Mouse (Mus musculus): ENCODE measurements around the gene Lrrc49.

Gene Lrrc49

DNA sequence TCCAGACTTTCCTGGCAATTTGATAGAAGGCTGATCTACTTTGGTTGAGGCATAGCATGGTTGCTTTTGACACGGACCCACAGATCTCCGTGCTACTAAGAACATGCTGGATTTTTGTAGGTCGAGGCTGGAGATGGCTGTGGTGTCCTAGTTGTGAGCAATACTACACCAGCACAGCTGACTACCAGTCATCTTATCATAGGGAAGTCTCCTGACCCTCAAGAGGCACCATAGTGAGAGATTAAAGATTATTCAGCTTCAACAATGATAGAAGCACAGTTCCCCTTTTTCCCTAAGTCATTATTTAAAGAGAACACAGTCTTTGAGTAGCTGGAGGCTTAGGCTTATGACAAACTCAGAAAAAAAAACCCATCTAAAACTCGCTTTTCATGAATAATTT, 87.7 kb downstream of the Lrrc49 start:
- in situ Hi-C loops (cut with MboI, MseI), result loop anchor here (10.0 kb wide), 1 partner anchor 1865 kb away; no protein-coding TSS in a partner anchor

DNA sequence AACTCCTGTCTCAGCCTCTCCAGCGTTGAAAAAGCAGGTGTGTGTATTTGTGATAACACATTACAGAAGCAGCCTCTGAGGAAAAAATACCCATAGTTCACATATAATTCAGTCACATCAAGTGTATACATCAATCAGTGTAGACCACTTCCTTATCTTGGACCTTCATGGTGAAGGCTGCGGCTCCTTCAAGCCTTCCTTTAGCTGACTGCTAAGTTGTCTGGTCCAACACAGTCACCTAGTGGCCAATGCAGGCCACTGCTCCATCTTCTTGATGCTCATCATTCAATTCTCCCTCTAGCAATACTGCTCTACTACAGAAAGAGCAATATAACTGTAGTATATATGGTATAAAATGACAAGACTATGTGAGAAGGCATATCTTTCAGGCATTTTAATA, 88.5 kb downstream of the Lrrc49 start:
- in situ Hi-C loops (cut with MboI, MseI), result no loop called here

DNA sequence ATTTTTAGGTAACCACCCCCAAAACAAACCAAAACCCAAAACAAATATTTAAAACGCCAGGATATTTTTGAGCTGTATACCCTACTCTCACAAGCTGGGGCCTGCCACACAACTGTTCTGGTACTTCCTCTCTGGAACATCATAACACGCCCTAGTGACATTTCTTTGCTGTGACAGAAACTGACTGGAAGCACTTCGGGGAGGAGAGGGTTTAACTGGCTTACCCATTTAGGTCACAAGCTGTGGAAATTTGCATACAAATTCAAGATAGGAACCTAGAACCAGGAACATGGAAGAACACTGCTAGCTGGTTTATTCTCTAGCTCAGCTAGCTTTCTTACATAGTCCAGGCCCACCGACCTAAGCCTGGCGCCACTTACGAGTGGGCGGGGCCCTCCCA, 92.6 kb downstream of the Lrrc49 start:
- in situ Hi-C loops (cut with MboI, MseI), result no loop called here

DNA sequence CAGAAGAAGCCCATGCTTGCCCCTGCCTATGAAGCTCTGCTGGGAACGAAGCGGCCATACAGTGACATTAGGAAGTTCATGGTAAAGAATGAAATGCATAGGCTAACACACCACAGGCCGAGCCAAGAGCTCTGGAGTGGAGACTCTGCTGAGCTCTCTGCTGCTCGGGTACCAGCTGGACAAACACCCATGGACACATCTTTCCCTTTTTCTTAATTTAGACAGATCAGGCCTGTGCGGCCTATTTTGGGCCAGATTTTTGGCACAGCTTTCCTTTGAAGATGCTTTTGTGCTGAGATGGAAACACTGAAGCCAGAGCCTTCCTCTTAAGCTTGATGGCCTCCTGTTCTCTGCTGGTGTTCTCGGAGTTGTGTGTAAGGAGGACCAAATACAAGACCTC, 95.0 kb downstream of the Lrrc49 start:
- in situ Hi-C loops (cut with MboI, MseI), result no loop called here

DNA sequence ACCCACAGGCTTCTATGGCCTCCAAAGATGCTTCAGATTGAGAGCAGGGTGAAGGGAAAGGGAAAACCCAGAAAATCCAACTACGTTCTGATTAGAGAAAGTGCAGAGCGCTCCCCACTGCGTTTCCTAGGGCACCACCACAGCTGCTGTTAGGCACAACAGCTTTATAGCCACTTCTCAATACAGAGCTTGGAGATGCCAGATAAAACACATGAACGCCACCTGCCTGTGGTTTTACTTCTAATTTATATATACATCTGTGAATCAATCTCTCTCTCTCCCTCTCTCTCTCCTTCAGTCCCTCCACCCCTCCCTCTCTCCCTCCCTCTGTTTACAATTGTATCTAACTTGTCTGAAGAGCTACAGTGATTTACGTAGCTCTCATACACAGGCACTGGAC, 95.6 kb downstream of the Lrrc49 start:
- in situ Hi-C loops (cut with MboI, MseI), result no loop called here

DNA sequence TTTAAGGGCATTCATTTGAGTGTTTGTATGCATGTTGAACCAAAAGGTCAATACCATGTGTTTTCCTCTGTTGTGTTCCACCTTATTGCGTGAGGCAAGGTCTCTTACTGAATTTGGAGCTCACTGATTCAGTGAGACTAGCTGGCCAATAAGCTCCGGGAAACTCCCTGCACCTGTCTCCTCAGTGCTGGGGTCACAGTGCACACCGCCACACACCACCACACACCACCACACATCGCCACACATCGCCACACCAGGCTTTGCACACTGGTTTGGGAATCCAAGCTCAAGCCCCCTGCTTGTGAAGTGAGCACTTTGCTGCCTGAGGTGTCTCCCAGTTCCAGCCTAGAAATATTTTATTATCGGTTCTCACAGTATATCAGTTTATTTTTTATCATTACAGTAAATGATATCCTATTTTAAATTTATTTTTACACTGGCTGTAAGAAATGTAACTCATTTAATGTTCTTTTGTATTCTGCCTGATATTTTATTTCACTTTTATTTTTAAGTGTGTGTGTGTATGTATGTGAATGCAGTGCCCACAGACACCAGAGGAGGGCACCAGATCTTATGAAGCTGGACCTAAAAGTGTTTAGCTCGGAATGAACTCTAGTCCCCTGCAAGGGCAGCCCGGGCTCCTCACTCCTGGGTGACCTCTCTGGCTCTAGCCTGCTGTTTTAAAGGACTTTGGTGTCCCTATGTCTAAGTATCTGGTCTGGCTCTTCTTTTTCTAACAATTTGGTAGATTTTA, 96.9 kb downstream of the Lrrc49 start:
- in situ Hi-C loops (cut with MboI, MseI), result no loop called here

DNA sequence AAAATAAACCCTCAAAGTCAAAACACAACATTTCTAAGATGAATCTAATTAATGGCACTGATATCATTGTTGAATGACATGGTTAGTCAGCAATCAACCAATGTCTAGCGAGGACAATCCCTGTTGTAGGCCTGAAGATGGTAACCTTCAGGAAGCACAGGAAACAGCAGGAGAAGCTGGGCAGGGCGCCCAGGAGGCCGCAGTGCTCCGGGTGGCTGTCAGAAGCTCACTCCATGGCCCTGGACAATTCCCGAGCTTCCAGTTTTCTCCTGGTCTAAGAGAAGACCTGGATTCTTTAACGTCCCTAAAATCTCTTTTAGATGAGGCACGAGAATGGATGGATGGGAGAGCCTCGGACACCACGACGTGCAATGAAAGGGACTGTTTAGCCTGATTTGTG, 99.0 kb downstream of the Lrrc49 start:
- in situ Hi-C loops (cut with MboI, MseI), result loop anchor here (10.0 kb wide), 1 partner anchor 204 kb away; no protein-coding TSS in a partner anchor

DNA sequence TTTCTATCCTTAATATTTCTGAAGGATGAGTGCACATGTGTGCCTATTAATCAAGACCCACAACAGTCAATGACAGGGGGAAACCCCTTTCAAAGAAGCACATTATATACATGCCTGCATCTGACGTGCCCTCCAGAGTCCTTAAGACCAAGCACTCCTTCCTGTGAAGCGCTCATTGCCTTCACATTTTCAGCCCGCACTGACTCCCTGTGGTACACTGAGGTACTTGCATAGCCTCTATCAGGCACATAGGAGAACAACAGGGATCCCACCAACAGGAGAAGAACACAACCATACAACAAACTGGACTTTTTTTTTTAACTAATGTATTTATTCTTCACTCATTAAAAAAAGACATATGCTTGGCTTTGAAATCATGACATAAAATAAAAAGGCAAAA, 101.0 kb downstream of the Lrrc49 start:
- in situ Hi-C loops (cut with MboI, MseI), result loop anchor here (10.0 kb wide), 1 partner anchor 202 kb away; no protein-coding TSS in a partner anchor

DNA sequence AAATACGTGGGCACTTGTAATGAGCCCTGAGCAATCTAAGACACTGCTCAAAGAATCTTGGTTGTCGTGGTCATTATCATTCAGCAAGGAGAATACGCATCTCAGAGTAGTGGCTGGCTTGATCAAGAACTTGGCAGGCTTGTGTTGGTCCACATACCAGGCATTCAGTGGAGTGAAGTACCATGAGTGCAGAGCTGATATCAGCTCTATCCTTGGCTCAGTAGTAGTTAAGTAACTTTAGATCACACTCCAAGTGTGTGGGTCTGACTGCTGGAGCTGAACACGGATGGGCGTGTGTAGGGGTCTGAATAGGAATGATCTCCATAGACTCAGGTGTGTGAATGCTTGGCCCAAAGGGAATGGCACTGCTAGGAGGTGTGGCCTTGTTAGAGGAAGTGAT, 102.8 kb downstream of the Lrrc49 start:
- in situ Hi-C loops (cut with MboI, MseI), result loop anchor here (10.0 kb wide), 1 partner anchor 200 kb away; no protein-coding TSS in a partner anchor

DNA sequence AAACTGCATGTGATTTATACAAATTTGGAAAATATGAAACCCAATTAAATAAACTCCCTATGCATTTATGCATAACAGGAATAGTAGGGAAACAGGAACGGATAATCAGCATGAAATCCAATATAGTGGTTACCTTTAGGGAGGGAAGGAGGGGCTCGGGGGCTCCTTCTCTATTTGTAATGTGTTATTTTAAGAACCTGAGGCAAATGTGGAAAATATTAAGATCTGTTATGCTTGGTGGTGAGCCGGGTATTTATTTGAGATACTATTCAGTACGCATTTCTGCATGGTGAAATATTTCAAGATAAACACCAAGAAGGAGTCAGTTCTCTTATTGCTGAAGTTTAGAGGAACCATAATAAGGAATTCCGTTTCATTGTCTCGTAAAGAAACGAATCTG, 105.4 kb downstream of the Lrrc49 start:
- in situ Hi-C loops (cut with MboI, MseI), result loop anchor here (10.0 kb wide), 1 partner anchor 198 kb away; no protein-coding TSS in a partner anchor

DNA sequence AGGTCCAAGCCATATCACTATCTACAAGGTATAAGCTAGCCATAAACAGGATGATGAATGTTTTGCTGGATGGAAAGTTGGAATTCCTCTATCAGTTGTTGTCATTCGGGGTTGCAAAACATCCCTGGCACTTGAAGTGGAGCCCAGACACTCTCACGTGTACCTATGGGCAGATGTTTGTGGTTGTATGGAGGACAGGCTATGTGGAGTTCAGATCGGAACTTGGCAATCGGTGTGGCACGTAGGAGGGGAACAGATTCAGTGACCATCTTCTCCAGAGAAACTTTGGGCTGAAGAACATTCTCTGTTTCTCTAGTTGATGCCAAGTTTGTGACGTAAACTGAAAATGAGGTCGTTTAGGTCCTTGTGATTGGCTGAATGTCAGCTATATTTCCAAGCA, 114.9 kb downstream of the Lrrc49 start:
- in situ Hi-C loops (cut with MboI, MseI), result no loop called here

DNA sequence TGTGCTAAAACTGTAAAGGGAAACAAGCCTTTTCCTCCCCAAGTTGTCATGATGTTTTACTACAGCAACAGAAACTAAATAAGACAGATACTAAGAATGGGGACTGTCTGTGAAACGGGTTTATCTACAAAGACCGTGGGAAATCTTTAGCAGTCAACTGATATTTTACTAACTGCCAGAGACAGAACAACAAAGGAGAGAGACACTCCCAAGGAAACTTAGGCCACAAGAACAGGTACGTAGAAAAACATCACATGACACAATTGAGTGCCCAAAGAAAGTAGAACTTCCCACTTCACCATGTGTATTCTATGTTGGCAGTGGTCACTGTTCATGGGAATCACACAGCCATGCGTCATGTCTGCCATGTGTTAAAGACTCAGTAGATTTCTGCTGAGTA, 116.2 kb downstream of the Lrrc49 start:
- in situ Hi-C loops (cut with MboI, MseI), result no loop called here

DNA sequence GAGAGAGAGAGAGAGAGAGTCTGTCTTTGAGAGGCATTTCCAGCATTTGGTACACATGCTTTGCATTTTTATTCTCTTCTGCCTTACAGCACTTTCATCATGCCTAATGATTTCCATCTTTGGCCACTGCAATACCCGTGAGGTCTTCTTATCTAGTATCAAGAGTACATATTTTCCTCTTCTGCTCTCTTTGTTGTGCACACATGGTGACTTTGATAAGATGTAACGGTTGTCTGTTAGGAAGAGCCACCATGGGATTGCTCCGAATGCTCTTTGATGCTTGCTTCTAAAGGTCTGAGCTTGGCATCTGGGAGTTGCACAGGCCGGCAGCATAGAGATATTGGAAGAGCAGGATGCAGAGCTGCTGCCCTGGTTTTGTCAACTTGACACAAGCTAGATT, 116.9 kb downstream of the Lrrc49 start:
- in situ Hi-C loops (cut with MboI, MseI), result no loop called here

DNA sequence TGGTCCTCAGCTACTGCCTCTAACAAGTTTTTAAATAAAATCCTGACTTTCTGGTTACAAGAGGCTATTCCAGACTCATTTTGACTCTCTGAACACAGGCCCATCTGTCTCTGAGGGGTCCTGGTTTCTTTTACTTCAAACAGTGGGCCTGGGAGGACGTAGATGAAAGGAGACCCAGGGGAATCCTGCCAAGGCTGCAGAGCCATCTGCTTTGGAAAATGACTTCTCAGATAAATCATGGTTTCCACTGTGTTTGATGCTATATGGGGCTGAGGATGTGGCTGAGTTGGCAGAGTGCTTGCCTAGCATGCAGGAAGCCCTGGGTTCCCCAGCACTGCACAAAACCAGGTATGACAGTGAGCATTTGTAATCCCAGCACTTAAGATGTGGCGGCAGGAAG, 118.6 kb downstream of the Lrrc49 start:
- in situ Hi-C loops (cut with MboI, MseI), result loop anchor here (10.0 kb wide), 1 partner anchor 975 kb away; no protein-coding TSS in a partner anchor

DNA sequence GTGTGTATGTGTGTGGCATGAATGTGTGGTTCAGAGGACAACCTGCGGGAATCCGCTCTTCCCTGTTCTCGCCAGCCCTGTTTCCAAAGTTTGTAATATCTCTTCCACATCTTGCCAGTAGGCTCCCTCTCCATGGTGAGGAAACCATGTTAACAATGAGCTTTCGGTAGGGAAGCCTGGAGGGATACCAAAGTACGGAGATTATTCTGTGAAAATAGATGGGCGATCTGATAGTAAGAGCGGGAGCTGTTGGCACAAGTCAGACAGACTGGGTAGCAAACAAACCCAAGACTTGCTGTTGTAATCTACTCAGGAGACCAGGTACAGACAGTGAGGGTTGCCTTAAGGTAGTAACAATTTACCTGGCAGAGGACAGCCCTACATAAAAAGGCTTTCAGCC, 124.1 kb downstream of the Lrrc49 start:
- in situ Hi-C loops (cut with MboI, MseI), result loop anchor here (10.0 kb wide), 1 partner anchor 969 kb away; no protein-coding TSS in a partner anchor

DNA sequence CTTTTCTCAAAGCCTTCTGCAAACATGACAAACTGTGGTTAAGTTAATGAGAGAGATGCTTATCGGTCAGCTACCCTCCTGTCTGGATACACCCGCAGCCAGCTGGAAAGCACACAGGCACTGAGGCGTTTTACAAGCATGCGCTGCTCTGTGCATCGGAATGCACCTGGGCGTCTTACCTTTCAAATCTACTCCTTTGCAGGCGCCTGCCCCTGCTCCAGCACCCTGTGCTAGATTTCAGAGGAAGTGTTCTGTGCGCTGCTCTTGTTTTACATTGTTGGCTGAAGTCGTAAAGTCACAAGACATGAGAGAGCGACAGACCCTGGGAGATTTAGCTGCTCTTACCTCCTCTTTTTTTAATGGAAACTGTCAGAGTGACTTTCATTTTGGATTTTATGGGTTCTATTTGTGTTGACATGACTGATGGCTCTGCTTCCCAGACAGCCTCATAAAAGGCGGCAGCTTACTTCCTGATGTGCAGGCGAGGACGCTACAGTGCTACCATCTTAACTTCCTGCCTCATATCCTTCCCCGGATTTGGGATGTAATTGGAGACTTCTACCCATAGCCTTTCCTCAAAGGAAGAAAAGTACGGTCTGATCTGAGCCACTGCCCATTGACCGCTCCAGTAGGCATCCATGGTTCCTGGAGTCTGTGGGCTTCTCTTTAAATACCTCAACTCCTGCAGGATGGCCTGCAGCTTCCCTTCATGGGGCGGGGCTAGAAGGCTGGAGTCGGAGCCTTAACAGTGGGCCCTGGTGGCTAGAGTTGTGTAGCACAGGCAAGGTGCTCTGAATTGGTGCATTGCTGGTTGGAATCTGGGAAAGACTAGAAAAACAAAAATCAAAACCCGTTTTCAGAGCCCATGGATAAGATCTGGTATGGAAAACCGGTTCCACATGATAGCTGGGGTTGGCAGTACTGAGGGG, 125.3 kb downstream of the Lrrc49 start:
- in situ Hi-C loops (cut with MboI, MseI), result loop anchor here (10.0 kb wide), 1 partner anchor 968 kb away; no protein-coding TSS in a partner anchor

DNA sequence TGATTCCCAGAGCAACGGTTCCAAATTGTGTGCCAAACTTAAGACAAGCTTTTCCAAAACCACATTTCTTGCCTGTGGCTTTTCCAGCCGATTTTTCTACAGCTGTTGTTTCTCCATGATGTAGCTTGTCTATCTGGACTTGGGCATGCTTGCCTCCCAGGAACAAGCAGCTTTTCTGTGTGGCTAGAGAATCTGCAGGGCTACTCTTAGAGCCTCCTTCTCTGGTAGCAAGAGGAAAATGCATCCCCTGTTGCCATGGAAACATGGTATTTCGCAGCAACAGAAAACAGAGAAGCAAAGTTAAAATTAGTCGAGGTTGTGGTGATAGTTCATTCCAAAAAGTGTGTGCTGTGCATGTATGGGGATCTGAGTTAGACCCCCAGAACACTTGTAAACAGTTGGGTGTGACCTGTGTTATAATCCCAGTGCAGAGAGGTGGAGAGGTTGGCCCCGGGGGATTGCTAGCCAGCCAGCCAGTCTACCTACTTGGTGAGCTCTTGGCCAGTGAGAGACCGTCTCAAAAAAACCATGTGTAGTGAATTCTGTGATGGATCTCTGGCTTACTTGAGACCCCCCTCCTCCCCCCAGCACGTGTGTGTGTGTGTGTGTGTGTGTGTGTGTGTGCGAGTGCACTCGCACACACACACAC, 126.2 kb downstream of the Lrrc49 start:
- in situ Hi-C loops (cut with MboI, MseI), result loop anchor here (10.0 kb wide), 1 partner anchor 967 kb away; no protein-coding TSS in a partner anchor

DNA sequence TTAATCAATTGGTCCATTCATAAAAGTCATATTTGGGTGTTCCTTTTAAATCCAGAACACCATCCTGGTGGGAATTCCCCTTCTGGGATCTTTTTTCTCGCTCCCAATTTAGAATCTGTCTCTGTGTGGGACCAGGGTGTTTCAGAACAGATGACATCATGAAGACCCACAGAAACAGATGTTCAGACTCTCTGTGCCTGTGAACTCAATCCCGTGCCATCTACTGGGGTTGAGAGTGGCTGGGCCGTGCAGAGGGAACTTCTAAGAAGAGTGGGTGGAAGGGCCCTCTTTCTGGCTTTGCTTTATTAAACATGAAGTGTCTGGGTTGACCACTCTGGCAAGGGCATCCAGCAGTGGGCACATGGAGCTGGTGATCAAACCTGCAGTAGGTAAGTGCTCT, 129.5 kb downstream of the Lrrc49 start:
- in situ Hi-C loops (cut with MboI, MseI), result no loop called here

DNA sequence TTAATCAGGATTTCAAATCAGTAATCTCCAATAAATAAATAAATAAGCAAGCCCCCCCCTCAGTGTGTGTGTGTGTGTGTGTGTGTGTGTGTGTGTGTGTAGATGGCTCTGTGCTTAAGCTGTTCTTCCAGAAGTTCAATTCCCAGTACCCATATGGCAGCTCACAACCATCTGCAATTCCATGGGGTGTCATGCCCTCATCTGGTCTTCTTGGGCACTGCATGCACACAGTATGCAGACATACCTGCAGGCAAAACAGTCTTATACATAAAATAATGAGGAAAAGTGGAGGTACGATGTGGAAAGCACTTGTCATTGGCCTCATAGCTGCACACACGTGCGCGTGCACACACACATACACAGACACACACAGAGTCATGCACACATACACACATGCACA, 136.7 kb downstream of the Lrrc49 start:
- in situ Hi-C loops (cut with MboI, MseI), result no loop called here

DNA sequence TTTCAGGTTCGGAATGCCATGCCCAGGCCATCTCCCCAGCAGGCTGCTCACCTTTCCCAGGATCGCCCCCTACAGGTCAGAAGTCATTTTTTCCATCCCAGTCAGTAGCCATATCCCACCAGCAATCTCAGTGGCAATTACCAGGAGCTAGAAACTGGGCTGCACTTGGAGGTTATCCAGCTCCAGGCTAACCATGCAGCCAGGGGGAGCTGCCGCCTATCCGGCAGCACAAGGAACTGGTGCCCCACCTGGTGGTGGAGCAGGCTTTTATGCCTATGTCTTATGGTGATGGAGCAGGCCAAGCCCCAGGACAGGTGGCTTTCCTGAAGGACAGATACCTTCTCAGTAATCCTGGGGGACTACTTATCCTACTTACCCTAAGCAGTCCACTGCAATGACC, 139.8 kb downstream of the Lrrc49 start:
- in situ Hi-C loops (cut with MboI, MseI), result loop anchor here (10.0 kb wide), 1 partner anchor 303 kb away; no protein-coding TSS in a partner anchor

DNA sequence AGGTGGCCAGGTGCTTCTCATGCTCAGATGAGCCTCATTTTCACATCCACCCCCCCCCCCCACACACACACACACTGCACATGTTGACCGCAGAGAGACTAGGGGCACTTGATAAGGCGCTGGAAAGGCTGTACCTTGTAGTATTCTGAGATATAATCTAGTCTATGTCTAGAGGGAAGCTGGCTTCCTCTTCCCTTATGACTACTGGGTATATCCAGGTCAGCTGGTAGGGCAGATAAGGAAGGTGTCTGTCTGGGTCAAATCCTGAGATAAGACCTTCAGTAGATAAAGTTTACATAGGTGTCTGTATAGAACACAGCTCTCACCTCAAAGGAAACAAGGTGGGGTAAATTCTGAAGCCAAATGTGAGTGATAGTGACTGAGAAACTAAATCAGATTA, 141.8 kb downstream of the Lrrc49 start:
- in situ Hi-C loops (cut with MboI, MseI), result loop anchor here (10.0 kb wide), 1 partner anchor 301 kb away; no protein-coding TSS in a partner anchor

Data from regulatory T cell (primary cell).